Mouse (Mus musculus) urinary bladder, adult 18-20 months (tissue): Measurements from ENCODE around the gene Slc25a23.

Experiments used
- DNase-seq, 2 experiments: peaks; one replicate each; pipeline ENCODE4 v3.0.0; 2022; ENCODE audit warnings: low spot score in 2 of 2, mixed read lengths in 2 of 2

Slc25a23 gene

DNA sequence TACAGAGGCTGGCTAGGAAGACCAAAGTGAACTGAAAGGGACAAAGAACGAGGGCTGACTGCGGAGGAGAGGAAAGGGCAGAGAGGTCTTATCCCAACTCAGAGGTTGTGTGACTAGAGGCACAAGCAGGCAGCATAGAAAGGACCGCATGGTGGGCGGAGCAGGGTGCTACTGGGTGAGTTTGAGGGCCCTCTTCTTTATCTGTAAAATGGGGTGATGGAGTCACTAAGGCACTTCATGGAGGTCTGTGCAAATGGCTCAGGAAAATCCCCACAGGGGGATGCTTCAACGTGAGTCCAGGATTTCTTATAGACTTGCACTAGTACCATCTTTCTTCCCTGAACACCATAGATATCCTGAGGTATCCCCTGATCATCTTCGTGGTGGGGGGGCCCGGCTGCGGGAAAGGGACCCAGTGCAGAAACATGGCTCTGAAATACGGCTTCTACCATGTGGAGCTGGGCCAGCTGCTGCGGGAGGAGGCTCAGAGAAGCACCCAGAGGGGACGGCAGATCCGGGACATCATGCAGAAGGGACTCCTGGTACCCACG is 47.3 kb downstream of the Slc25a23 start:
- DNase-seq: no peak

DNA sequence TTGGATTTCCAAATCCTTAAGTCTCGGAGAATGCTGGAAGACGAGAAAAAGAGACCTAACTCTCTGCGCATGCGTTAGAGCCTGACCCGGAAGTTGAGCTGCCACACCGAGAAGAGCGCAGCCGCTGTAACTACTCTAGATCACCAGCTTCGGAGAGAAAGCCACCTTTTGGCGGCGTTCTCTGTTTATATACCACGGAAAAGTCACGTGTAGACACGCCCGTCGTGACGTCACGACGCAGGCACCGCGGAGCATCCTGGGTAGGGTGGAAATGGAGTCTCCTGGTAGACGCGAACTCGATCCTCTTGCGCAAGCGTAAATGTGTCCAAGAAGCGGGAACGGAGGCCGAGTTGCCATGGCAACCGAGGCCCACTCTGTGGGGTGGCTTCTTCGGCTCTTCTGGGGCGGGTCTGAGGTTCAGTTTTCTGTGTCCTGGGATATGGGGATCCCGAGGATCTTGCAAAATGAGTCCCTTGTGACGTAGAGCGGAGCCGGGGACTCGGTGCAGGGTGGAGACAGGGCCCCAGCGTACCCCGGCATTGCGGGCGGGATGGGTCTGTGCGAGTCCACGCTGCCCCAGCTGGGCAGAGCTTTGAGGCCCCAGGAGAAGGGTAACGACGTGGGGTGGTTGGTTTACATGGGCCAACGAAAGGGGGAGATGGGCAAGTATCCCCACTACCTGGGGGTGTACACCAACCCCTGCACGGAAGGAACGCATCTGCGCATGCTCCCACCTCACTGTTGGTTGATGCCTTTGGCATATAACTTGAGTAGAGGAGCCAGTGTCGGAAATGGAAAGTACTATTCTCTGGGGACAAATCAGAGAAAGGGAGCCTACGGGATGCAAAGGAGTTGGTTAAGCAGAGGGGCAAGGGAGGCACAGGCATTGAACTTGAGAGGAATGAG is 48.2 kb downstream of the Slc25a23 start, which contains the start of the genes Gtf2f1 and Gm17949:
TSS of gene Gtf2f1 (minus strand) at position 53 of the 906 bp plus-strand sequence.
TSS of gene Gm17949 (plus strand) at position 234 of the 906 bp plus-strand sequence.
- peak; percentile 86 to 88 for DNase-seq

DNA sequence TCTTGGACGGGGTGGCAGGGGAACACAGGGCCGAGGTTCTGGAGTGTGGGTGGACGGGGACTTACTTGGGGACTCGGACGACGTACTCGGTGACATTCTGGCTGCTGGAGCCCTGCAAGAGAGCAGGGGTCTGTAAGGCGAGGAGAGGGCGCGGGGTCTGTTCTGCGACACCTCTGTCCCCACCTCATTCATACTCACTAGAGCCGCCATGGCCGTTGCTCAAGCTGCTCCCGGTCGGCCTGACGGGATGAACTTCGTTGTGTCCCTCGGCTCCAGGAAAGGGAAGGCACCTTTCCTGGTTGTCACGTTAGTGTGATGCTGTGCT is 48.8 kb downstream of the Slc25a23 start:
- DNase-seq: peak; percentile 10 to 72

DNA sequence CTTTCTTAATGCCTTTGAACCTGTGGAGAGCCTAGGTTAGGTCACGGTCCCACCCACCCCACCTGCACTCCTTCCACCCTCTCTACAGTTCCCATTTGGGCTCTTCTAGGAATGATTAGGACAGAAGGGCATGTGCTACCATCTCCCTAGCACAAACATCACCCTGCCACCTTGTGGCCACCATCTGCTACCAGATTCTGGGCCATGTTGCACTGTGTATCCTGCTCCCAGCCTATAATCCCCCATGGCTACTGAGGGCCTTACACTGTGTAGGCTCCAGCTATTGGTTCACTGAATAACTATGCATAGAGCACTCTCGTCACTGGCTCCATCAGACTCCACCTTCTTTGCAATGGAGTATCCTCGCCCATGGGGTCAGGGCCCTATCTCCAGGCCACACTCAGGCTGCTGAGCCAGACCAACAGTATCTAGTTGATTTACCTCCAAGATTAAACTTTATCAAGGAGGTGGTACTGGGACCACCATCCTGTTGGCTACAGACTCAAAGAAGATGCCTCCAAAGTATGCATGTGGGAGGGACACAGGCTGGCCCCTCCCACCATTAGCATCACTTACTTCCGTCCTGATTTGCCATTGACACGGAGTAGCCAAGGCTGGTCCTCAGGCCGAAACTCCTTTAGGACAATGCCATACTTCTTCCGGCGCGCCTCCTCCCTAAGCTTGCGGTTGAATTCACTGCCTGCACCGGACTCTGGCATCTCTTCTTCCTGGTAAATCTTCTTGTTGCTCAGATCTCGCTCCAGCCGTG is 52.3 kb downstream of the Slc25a23 start:
- DNase-seq: no peak

DNA sequence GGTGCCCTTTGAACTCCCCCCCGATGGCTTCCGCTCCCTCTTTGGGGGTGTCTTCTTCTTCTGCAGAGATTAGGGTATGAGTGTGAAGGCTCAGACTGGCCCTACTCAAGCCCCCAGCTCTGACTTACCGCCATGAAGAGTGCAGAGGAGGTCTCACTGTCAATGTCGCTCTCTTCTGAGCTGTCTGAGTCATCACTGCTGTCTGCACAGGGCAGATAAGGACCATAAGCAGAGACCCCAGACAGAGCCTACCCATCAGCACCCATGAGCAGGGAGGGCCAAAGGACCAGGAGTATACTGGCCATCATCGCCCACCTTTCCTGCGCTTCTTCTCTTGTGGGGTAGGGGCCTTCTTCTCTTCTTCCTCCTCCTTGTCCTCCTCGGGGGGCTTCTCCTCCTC is 55.7 kb downstream of the Slc25a23 start:
- no peak for DNase-seq

DNA sequence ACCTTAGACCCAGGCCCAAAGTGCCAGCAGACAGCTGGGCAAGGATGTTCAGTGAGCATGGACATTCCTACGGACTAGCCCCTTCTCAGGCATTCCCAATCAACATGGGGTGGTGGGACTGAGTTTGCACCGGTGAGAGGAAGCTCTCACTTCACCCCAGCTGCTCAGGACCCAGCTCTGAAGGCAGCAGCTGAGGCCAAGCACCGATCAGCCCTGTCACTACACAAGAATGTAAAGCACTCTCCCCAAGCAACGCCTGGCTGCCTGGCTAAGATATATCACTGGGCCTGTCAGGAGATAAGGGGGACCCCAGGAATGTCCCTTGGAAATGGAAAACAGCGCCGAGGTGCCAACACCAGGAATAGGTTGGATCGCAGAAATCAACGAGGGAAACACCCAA is 58.4 kb downstream of the Slc25a23 start:
- no peak for DNase-seq

DNA sequence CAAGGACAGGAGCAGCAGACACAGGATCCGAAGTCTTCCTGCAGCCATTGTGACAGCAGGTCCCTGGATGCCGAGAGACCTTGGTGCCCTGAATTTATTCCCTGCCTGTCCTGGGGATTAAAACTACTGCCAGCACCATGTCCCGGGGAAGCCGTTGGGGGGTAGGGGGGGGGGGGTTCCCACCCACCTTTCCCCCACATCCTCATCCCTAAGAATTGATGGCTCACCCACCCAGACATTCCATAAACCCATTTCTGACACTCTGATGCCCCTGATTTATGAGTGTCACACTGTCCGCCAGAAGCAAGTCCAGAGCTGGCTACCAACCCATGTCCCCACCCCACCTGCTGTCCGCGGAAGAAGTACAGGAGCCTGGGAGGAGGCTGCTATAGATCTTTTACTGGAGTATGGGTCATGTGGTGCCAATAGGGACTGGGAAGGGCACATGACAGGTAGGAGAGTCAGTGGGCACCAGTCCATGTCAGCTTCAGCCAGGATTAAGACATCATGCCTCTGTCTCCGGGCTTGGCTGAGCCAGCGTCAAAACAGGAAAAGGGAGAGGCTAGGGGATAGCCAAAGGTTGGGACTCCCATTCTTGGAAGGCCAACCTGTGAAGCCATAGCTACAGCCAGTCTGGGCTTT is 59.6 kb downstream of the Slc25a23 start, which contains the start of gene Pspn:
TSS of gene Pspn (minus strand) at position 51 of the 642 bp plus-strand sequence.
- no peak for DNase-seq

DNA sequence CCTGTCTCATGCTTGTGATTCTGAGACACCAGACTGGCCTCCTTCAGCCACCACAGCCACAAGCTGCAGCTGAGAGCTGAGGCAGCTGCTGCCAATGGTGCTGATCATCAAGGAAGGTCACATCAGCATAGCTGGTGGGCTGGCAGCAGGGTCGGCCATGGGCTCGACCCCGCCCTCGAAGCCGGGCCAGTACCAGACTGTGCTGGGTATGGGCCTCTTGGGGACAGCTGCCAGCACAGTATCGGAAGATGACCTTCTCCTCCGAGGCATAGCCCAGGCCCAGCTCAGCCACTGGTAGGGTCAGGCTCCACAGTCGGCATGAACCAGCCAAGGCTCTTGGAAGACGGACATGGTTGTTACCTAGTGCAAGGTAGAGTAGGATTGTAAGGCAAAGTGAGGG is 60.2 kb downstream of the Slc25a23 start:
- DNase-seq: no peak

DNA sequence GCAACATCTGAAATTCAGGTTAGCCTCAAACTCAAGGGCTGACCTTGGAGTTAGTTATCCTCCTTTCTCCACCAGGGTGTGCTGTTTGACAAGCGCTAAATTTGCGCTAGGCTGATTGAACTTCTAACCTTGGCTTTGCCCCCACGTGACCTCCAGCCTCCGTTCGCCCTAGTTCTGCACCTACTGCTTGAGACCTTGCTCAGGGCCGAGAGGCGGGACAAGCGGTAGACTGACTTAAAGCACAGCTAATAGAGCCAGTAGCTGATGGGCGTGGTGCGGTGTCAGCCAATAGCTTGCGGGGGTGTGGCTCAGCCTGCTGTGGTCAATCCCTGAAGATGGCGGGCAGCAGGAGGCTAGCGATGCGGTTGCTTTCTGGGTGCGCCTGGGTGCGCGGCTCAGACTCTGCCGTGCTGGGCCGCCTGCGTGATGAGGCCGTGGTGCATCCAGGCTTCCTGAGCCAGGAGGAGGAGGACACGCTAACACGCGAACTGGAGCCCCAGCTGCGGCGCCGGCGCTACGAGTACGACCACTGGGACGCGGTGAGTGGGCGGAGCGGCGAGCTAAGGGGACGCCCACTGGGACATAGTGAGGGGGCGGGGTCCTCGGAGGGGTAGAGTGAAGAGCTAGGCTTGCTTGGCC is 62.5 kb downstream of the Slc25a23 start, which contains the start of gene Alkbh7:
TSS of gene Alkbh7 (plus strand) at position 311 of the 639 bp plus-strand sequence.
- DNase-seq: peak; percentile 86 to 93

DNA sequence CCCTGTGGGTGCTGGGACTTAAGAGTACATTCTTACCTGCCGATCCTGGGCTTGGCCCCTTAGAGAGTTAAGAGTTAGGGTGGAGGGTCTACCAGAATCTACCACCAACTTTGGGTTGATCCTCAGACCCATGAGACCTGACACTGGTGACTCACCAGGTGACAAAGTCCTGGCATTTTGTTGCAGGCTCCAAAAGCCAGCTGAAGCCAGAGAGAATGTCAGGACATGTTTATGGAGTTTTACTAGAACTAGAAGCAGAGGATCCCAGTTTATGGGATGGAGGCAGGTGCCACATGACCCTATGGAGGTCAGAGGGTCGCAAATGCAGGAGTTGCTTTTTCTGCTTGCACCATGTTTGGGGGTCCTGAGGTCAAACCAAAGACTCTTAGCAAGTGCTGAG is 63.2 kb downstream of the Slc25a23 start:
- no peak for DNase-seq

DNA sequence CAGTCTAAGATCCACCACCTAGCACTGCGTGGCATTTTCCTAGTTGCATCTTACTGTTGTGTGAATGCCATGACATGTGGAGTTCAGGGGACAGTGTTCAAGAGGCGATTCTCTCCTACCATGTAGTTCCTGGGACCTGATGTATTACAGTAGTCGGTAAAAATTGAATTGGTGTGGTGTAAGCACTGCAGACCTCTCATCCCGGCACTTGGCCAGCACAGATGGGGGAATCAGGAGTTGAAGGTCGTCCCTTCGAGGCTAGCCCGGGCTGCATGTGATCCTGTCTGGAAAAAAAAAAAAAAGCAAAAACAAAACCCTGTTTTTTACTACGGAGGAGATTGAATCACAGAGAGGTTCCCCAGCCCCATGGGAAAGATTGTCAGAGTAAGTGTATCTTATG is 64.6 kb downstream of the Slc25a23 start:
- no peak for DNase-seq
